Mouse (Mus musculus) liver, adult (tissue): ENCODE data around the gene Zfp786.

Experiments used
- GATA4 ChIP-seq: IDR thresholded peaks from 2 replicates; pipeline ENCODE4 v1.6.1; 2014; ENCODE audit warnings: mild to moderate bottlenecking, low read length; ENCODE audit not compliant: insufficient replicate concordance

Zfp786 gene

GRCm38 (mm10) chr6:47828950-47829349 is 1.7 kb downstream of the Zfp786 start:
- TF ChIP-seq GATA4: no peak

- TF ChIP-seq GATA4: no peak
Measured at GRCm38 (mm10) chr6:47827462-47827861, 3.2 kb downstream of the Zfp786 start.

- no peak for TF ChIP-seq GATA4
Measured at GRCm38 (mm10) chr6:47824241-47824640, 6.4 kb downstream of the Zfp786 start.

- no peak for TF ChIP-seq GATA4
Measured at GRCm38 (mm10) chr6:47821776-47822175, 8.9 kb downstream of the Zfp786 start.

- TF ChIP-seq GATA4: no peak
Measured at GRCm38 (mm10) chr6:47821236-47821635, 9.4 kb downstream of the Zfp786 start.

- no peak for TF ChIP-seq GATA4
Measured at GRCm38 (mm10) chr6:47819626-47820325, 10.9 kb downstream of the Zfp786 start.

GRCm38 (mm10) chr6:47818721-47819120 is 11.9 kb downstream of the Zfp786 start:
- no peak for TF ChIP-seq GATA4

- TF ChIP-seq GATA4: no peak
Measured at GRCm38 (mm10) chr6:47816151-47816550, 14.5 kb downstream of the Zfp786 start.

- no peak for TF ChIP-seq GATA4
Measured at GRCm38 (mm10) chr6:47813257-47813878, 17.3 kb downstream of the Zfp786 start, which contains the start of gene Pdia4. TSS of gene Pdia4 (minus strand) at chr6:47813430.

GRCm38 (mm10) chr6:47812271-47812915 is 18.3 kb downstream of the Zfp786 start:
- TF ChIP-seq GATA4: no peak

GRCm38 (mm10) chr6:47811324-47811723 is 19.3 kb downstream of the Zfp786 start:
- TF ChIP-seq GATA4: no peak

GRCm38 (mm10) chr6:47810181-47810580 is 20.5 kb downstream of the Zfp786 start:
- no peak for TF ChIP-seq GATA4

GRCm38 (mm10) chr6:47809053-47809452 is 21.6 kb downstream of the Zfp786 start:
- no peak for TF ChIP-seq GATA4

GRCm38 (mm10) chr6:47808545-47808944 is 22.1 kb downstream of the Zfp786 start:
- no peak for TF ChIP-seq GATA4

GRCm38 (mm10) chr6:47807419-47807818 is 23.2 kb downstream of the Zfp786 start:
- no peak for TF ChIP-seq GATA4

GRCm38 (mm10) chr6:47805520-47805919 is 25.1 kb downstream of the Zfp786 start:
- no peak for TF ChIP-seq GATA4
